Mouse (Mus musculus) liver, embryonic 16.5 days (tissue): ENCODE data around the gene Ndufs2. TPM values are rescaled to one million over a fixed set of nuclear protein-coding genes. Genes with fewer than 3 reads are reported as not detected.
A peak's percentile ranks its signal among the peaks of the same experiment; 100 is the strongest.

ENCODE experiments used
- ATAC-seq: fragments of 200-750 bp; cut with Nextera tagmentation; 2 replicates; pipeline ENCODE4 v1.8.0; 2017; ENCODE audit warnings: low read depth, mild to moderate bottlenecking, moderate number of reproducible peaks, moderate library complexity
- H3K27ac ChIP-seq: fragments of 300-500 bp; sonication (generic); 2 replicates; pipeline ENCODE4 v1.5.1; 2014; ENCODE audit warnings: mild to moderate bottlenecking, low read length
- H3K27me3 ChIP-seq: fragments of 300-500 bp; sonication (generic); 2 replicates; pipeline ENCODE4 v1.6.1; 2014; ENCODE audit warnings: low read depth, low read length, mixed read lengths; ENCODE audit not compliant: control insufficient read depth, insufficient read depth
- H3K36me3 ChIP-seq: fragments of 300-500 bp; sonication (generic); 2 replicates; pipeline ENCODE4 v1.6.1; 2014; ENCODE audit warnings: mild to moderate bottlenecking; ENCODE audit not compliant: control insufficient read depth, insufficient read depth
- H3K4me1 ChIP-seq: fragments of 300-500 bp; sonication (generic); 2 replicates; pipeline ENCODE4 v1.6.1; 2014; ENCODE audit warnings: low read depth, low read length, mixed read lengths; ENCODE audit not compliant: control insufficient read depth
- H3K4me2 ChIP-seq: fragments of 300-500 bp; sonication (generic); 2 replicates; pipeline ENCODE4 v1.6.1; 2014; ENCODE audit warnings: low read depth, low read length, mixed read lengths
- H3K4me3 ChIP-seq: fragments of 300-500 bp; sonication (generic); 2 replicates; pipeline ENCODE4 v1.5.1; 2014; ENCODE audit warnings: low read depth, mild to moderate bottlenecking, low read length
- H3K9ac ChIP-seq: fragments of 300-500 bp; sonication (generic); 2 replicates; pipeline ENCODE4 v1.6.1; 2014; ENCODE audit warnings: low read depth, low read length
- H3K9me3 ChIP-seq: fragments of 300-500 bp; sonication (generic); replicated peaks from 2 replicates; pipeline ENCODE4 v1.6.1; 2016; ENCODE audit warnings: low read length; ENCODE audit not compliant: control insufficient read depth
- WGBS: fragments of 180-500 bp; shearing (Covaris S2); extraction: QIAGEN DNeasy Blood & Tissue Kit; methylation state at CpG from one replicate; pipeline ENCODE4 v1.1.7; 2014; ENCODE audit not compliant: insufficient replicate concordance; 5-methylcytosine and 5-hydroxymethylcytosine counted together
- polyA plus RNA-seq: library from polyadenylated mRNA; unstranded; fragments of >200 nt; fragmentation: Nextera tagmentation; extraction: Ambion mirVana; gene quantifications from 2 replicates; pipeline ENCODE4 v1.2.1, GENCODE M21; 2015

Gene Ndufs2
- polyA plus RNA-seq, 1 experiment from 2014 or later = 138 TPM

DNA sequence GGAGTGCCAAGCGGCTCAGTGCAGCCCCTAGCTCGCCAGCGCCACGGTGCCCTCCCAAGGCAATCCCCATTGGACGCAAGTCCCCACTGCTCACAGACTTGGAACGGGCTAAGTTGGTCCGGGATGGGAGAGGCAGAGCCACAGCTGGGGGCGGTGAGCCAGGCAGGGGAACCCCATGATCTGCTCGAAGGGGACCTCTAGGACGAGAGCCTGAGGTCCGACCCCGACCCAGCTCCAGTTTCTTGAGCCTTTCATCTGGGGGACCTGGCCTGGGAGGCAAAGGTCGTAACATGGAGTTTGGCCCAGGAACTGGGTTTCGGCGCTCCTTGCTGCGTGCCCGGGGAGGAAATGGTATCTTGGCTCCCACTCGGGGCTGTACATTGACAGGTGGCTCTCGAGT is 35.3 kb upstream of the Ndufs2 start:
- peaks cover 37% of the 10 kb centered on the region for H3K4me1 ChIP-seq
- no peak for ATAC-seq
- no peak overlapping the region for H3K9ac ChIP-seq
- no peak overlapping the region for H3K27ac ChIP-seq
- H3K9me3 ChIP-seq = no peaks in the 10 kb centered on the region
- H3K36me3 ChIP-seq = peaks cover 15% of the 10 kb centered on the region
- 81% methylated on average over 19 of the region's 19 CpGs for WGBS
- no peaks in the 10 kb centered on the region for H3K27me3 ChIP-seq
- 0 out of 2 replicates have a peak overlapping the region, but pooled peaks have one; percentile 80 for H3K4me2 ChIP-seq
- no peak overlapping the region for H3K4me3 ChIP-seq

DNA sequence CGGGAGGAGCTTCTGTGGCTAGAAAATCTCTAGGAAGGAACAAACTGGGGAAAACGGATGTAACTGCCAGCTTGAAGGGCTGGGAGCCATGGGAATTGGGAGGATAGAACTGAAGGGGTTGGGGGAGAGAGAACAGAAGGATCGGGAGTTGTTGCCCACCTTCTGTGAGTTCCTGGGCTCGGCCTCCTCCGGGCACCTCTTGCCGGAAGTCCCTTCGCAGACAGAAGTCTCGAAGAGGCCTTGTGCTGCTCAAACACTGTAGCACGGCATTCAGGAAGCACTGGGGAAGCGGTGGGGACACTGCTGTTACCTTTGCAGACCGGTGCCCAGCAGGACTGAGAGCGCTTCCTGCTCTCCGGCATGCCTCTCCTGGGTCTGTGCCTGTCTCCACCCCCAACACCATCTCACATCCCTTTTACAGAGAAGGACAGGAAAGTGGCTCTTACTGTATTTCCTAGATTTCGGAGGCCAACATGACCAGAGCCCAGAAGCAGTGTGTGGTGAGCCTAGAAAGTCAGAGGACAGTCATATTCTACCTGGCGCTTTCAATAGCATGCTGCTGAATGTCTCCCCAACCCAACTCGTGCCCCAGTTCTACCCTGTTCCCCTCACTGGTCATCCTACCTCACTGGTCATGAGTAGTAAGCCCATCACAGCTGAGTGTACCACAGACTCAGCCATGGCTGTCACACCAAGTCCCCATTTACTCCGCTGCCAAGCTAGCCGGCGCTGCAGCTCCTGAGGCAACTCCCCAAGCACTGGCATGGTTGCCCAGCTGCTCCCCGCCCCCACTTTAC is 34.1 kb upstream of the Ndufs2 start:
- Histone ChIP-seq H3K4me2 (no peak overlapping the region), H3K9ac (no peak overlapping the region), H3K4me1 (peaks cover 37% of the 10 kb centered on the region), H3K36me3 (peaks cover 15% of the 10 kb centered on the region), H3K9me3 (no peaks in the 10 kb centered on the region), H3K4me3 (no peak overlapping the region), H3K27ac (no peak overlapping the region), H3K27me3 (no peaks in the 10 kb centered on the region)
- 83% methylated on average over 20 of the region's 20 CpGs for whole genome bisulfite sequencing
- ATAC-seq = no peak

DNA sequence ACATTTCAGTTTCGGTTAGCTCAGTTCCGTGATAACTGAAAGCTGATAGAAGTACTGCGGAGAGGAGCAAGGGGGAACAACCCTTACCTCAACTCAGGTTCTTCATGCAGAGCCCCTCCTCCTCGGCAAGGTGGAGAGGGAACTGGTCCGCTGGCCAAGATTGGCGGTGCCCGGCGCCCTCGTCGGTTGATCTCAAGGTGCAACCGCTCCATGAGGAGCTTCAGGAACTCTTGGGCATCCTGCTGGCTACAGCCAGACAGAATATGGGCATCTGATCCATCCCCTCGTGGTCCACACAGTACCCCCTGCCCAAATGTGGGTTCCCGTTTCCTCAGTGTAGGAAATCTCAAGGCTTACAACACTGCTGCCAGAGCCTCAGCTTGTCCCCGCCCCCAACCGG is 33.3 kb upstream of the Ndufs2 start:
- no peaks in the 10 kb centered on the region for H3K27me3 ChIP-seq
- peaks cover 40% of the 10 kb centered on the region for H3K4me1 ChIP-seq
- WGBS = 90% methylated on average over 15 of the region's 15 CpGs
- no peak overlapping the region for H3K27ac ChIP-seq
- H3K36me3 ChIP-seq = peaks cover 12% of the 10 kb centered on the region
- no peaks in the 10 kb centered on the region for H3K9me3 ChIP-seq
- no peak for ATAC-seq
- no peak overlapping the region for H3K9ac ChIP-seq
- no peak overlapping the region for H3K4me2 ChIP-seq
- H3K4me3 ChIP-seq = no peak overlapping the region

DNA sequence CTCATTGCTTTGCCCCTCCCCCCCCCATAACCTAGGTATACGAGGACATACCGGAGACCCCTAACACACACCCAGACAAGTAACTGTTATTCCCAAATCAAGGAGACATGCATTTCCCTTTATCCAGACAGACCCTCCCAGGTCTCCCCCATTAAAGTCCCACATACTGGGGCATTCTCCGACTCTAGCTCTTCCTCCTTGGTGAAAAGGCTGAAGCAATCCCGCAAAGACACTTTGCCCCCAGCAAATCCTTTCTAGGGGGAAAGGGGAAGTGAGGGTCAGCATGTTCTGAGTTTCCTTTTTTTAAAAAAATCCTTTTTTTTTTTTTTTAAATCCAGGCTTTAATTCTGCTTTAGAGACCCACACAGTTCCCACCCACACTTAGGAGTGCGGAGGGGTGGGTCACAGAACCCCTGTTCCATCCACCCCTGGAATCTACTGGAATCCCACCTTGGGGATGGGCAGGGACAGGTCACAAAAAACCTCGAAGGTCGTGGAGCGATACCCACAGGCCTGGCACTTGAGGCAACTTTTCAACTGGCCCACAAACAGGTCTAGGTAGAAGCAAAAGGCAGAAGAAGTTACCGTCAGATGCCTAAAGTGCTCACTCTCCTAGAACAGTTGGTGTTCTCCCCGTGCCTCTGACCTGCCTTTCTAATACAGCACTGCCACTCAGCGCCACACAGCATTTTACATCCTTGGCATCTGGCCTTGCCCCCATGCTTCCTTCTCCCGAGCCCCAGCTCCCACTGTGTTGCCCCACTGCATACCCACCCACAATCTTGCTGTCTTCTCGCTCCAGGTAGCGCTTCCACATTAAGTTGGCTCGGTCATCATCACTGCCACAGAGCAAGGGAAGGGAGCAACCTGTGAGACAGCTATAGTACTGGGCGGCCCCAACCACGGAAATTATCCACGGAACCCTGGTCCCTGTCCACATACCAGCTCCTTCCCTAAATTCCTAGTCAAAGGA is 32.3 kb upstream of the Ndufs2 start:
- Histone ChIP-seq H3K4me3 (no peak overlapping the region; the same call in 1 of the 2 replicates), H3K36me3 (peaks cover 23% of the 10 kb centered on the region), H3K4me2 (no peak overlapping the region), H3K4me1 (peaks cover 47% of the 10 kb centered on the region), H3K27me3 (no peaks in the 10 kb centered on the region), H3K9ac (no peak overlapping the region), H3K27ac (peak overlapping the region; percentile 28; the same call in 1 of the 2 replicates), H3K9me3 (no peaks in the 10 kb centered on the region)
- WGBS = 80% methylated on average over 18 of the region's 18 CpGs
- ATAC-seq = no peak

DNA sequence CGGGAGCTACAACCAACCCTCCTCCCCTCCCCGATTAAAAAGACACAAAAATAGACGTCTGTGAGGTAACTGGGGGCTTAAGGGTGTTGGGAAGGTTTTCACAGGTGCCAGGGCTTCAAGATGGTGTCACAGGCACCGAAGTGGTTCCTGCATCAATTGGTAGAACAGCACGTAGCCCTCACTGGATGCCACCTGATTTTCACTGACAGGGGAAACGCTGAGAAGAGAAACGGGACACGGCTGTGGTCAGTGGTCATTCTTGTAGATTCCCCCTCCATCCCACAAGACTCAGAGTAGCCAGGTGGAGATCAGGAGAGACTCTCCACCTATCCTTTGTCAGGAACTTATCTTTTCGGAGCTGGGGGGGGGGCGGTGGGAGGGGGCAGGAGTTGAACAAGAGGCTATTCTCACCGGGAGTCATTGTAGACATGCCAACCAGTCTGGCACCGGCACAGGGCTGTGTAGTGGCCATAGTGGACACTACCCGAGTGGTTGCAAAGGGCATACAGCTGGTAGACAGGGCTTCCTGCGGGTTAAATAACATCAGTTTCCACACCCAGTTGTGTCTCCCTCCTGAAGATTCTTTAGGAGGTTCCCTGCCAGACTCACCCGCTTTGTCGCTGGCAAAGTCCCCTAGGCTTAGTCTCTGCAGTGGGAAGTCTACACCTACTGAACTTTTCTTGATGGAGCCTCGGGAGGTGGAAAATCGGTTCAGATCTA is 31.1 kb upstream of the Ndufs2 start:
- H3K4me1 ChIP-seq = peaks cover 51% of the 10 kb centered on the region
- peak overlapping the region; percentile 63 for H3K4me2 ChIP-seq

DNA sequence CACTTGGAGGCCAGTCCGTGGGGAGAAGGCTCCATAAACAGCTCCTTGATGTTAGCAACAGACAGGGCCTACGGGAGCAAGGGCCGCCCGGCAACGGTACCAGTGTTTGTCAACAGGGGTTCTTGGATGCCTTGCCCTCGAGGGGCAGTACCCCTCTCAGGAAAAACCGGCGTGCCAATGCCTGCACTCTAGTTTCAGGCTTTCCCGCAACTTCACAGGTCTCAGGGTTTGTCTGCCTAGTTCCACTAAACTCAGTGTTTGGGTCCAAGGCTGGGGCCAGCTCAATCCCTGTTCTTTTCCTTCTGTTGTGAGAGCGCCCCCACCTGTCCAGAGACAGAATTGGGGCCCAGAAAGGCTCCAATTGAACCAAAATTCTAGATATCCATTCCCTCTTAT is 30.3 kb upstream of the Ndufs2 start:
- peak; percentile 42 for ATAC-seq
- no peaks in the 10 kb centered on the region for H3K27me3 ChIP-seq
- H3K4me3 ChIP-seq = peak overlapping the region; percentile 87
- peaks cover 42% of the 10 kb centered on the region for H3K36me3 ChIP-seq
- H3K9me3 ChIP-seq = no peaks in the 10 kb centered on the region
- H3K27ac ChIP-seq = peak overlapping the region; percentile 100
- H3K4me1 ChIP-seq = peaks cover 52% of the 10 kb centered on the region
- H3K9ac ChIP-seq = peak overlapping the region; percentile 94
- H3K4me2 ChIP-seq = peak overlapping the region; percentile 63
- WGBS = 2% methylated on average over 10 of the region's 10 CpGs

More for the DNA sequence above, 31.1 kb upstream of the Ndufs2 start:
- no peak for ATAC-seq
- Histone ChIP-seq H3K36me3 (peaks cover 35% of the 10 kb centered on the region), H3K9ac (peak overlapping the region; percentile 94), H3K9me3 (no peaks in the 10 kb centered on the region), H3K27me3 (no peaks in the 10 kb centered on the region), H3K27ac (peak overlapping the region; percentile 100), H3K4me3 (peak overlapping the region; percentile 87)
- 62% methylated on average over 18 of the region's 18 CpGs for WGBS

DNA sequence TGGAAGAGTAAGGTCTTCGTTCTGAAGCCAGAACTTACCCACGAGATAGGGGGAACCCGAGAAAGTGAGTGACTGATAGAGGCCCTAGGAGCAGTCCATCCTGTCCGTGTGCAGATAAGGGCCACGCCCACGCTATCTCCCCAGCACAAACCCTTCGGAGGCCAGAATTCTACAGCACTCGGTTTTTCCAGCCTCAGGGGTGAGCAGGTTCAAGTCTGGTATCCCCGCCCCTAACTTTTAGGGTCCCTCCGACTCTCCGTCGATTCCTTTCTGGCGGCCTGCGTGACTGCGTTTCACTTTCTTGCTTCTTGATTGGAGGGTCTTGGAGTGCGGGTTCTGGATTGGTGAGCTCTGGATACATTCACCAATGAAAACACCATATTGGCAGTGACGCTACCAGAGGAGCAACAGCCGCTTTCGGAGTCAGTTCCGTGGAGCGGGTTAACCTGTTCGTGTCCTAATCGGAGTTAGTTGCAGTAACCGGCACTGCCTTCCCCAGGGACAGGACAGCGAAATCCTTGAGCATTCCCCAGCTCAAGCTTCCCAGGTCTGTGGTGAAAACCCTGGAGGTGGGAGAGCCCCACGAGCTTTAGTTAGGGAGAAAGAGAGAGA is 29.8 kb upstream of the Ndufs2 start, which contains the start of gene Ppox:
Gene Ppox, minus strand, starts transcription at position 271 of the 612 bp plus-strand sequence.
- H3K36me3 ChIP-seq = peaks cover 47% of the 10 kb centered on the region
- WGBS = under 1% methylated on average over 26 of the region's 26 CpGs

DNA sequence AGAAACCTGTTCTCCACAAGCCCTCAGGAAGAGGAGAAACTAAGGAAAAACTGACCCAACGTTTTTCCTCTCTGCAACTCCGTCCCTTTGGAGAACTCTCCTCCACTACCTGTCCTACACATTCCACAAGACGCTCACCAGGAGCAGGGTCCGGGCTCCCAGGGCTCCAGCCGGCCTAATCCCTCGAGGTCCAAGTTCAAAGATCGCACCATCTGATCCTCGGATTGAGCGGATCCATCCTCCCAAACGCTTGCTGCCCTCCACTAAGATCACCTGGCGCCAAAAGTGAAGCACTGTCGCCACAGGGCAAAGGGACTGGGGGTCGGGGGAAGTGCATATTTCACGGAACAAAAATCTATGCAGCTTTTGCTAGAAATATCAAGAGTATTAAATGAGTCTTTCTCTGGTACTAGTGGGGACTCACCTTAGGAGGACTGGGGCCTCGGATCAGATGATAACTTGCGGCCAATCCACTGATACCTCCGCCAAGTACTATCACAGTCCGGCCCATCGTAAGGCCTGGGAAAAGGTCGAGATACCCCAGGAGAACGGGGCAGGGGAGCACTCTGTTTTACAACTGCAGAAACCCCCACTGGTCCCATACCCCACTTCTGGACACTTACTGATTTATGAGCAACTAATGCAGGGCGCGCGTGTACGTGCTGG is 29.2 kb upstream of the Ndufs2 start:
- Histone ChIP-seq H3K9me3 (no peaks in the 10 kb centered on the region), H3K27me3 (no peaks in the 10 kb centered on the region), H3K4me1 (peaks cover 44% of the 10 kb centered on the region), H3K27ac (peak overlapping the region; percentile 100), H3K36me3 (peaks cover 54% of the 10 kb centered on the region), H3K4me2 (peak overlapping the region; percentile 63), H3K4me3 (peak overlapping the region; percentile 87), H3K9ac (peak overlapping the region; percentile 94)
- 1% methylated on average over 25 of the region's 25 CpGs for WGBS
- peak; percentile 35 for ATAC-seq

More for the DNA sequence above, 29.8 kb upstream of the Ndufs2 start, which contains the start of gene Ppox:
- Histone ChIP-seq H3K27ac (peak within 1 kb of the TSS; percentile 100), H3K4me1 (peaks cover 50% of the 10 kb centered on the region), H3K4me2 (peak within 1 kb of the TSS; percentile 63), H3K9ac (peak within 1 kb of the TSS; percentile 94), H3K4me3 (peak within 1 kb of the TSS; percentile 87), H3K9me3 (no peaks in the 10 kb centered on the region), H3K27me3 (no peaks in the 10 kb centered on the region)
- ATAC-seq = peak; percentile 93
